Mouse (Mus musculus): ENCODE results near the gene Cenpv. TPM values are rescaled to one million over a fixed set of nuclear protein-coding genes. Genes with fewer than 3 reads are reported as not detected.

Gene Cenpv
- total and polyA plus RNA-seq, 3 experiments: 24.4 to 107 (median 33.6) TPM

DNA sequence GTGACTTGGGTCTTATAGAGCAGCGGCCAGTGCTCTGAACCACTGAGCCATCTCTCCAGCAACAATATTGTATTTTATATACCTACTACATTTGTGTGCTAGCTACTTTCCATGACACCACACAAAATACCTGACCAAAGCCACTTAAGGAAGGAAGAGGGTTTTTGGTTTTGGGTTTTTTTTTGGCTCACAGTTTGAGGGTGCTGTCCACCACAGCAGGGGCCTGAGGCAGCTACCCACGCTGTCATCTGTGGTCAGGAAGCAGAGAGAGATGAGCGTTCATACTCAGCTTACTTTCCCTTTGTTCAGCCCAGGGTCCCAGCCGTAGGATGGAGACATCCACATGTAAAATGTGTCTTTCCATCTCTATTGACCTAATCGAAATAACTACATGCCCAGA is 48.0 kb upstream of the Cenpv start:
- H3K9me3 ChIP-seq (replicated peaks; ENCODE audit: low read length): no peaks in the 10 kb centered on the region
- no peak overlapping the region for H3K27ac ChIP-seq (ENCODE audit: insufficient read depth, low read depth)
- dilution Hi-C loops (cut with MboI; ENCODE audit: extremely low pct_ligation_motif_present, extremely low pct_unique_long_range_greater_than_20kb, low sequenced_read_pairs): no loop called here
- H3K4me2 ChIP-seq (ENCODE audit: insufficient read depth, low read depth, poor library complexity, severe bottlenecking): no peak overlapping the region
- H3K4me1 ChIP-seq (ENCODE audit: control insufficient read depth in 1 of 2, insufficient read depth in 2 of 2): peaks cover 5 to 14% of the 10 kb centered on the region in 2 experiments; a peak in 3 of 4 replicates
- TF ChIP-seq RAD21 (IDR thresholded peaks at IDR 0.05; ENCODE audit: low read depth, low read length): no peak
- TF ChIP-seq MAFK (IDR thresholded peaks at IDR 0.05; ENCODE audit: insufficient replicate concordance, low read length): no peak
- no peak for TF ChIP-seq CHD1 (IDR thresholded peaks at IDR 0.05; ENCODE audit: low read depth, low read length)
- no peak for TF ChIP-seq BHLHE40 (IDR thresholded peaks at IDR 0.05; ENCODE audit: low read depth, low read length)
- TF ChIP-seq E2F4 (IDR thresholded peaks at IDR 0.05; ENCODE audit: insufficient replicate concordance, low read depth, low read length): no peak
- no peak for TF ChIP-seq UBTF (IDR thresholded peaks at IDR 0.05; ENCODE audit: low read depth, low read length)
- TF ChIP-seq RCOR1 (conservative IDR thresholded peaks at IDR 0.05; ENCODE audit: low read depth, low read length): no peak
- no peak for TF ChIP-seq POLR2AphosphoS2 (IDR thresholded peaks at IDR 0.05; ENCODE audit: low read depth, low read length)
- no peak for TF ChIP-seq SIN3A (IDR thresholded peaks at IDR 0.05; ENCODE audit: low read length)
- TF ChIP-seq NELFE (IDR thresholded peaks at IDR 0.05; ENCODE audit: low read depth, low read length): no peak
- no peak for TF ChIP-seq MAZ (IDR thresholded peaks at IDR 0.05; ENCODE audit: low read depth, low read length)
- TF ChIP-seq MYC (IDR thresholded peaks at IDR 0.05; ENCODE audit: low read depth, low read length): no peak
- TF ChIP-seq EP300 (IDR thresholded peaks at IDR 0.05; ENCODE audit: low read length): no peak
- no peak for TF ChIP-seq JUND (conservative IDR thresholded peaks at IDR 0.05; ENCODE audit: low read depth, low read length)
- TF ChIP-seq PAX5 (IDR thresholded peaks at IDR 0.05; ENCODE audit: low read length): no peak
- no peak for TF ChIP-seq ZC3H11A (IDR thresholded peaks at IDR 0.05; ENCODE audit: low read depth, low read length)
- no peak for TF ChIP-seq ETS1 (conservative IDR thresholded peaks at IDR 0.05; ENCODE audit: low read depth, low read length)
- H3K27me3 ChIP-seq (replicated peaks): no peaks in the 10 kb centered on the region
- H3K79me2 ChIP-seq (replicated peaks; ENCODE audit: control insufficient read depth, extremely low read depth, insufficient read depth, poor library complexity, severe bottlenecking): no peaks in the 10 kb centered on the region
- H3K36me3 ChIP-seq (replicated peaks in 1 of 2; ENCODE audit: control insufficient read depth in 1 of 2, insufficient read depth in 1 of 2, low read length in 1 of 2): peaks cover 68 to 93% of the 10 kb centered on the region in 2 experiments
- in situ Hi-C loops (cut with MboI; ENCODE audit: low pct_ligation_motif_present, low pct_unique_long_range_greater_than_20kb, low sequenced_read_pairs): no loop called here
- no peak overlapping the region for H3K4me3 ChIP-seq (replicated peaks in 1 of 3; ENCODE audit: low read depth in 2 of 3, low read length in 2 of 3, poor library complexity in 1 of 3)
- no peak for DNase-seq (ENCODE audit: extremely low read depth)
- no peak overlapping the region for H3K9ac ChIP-seq (ENCODE audit: insufficient read depth, low read depth)

DNA sequence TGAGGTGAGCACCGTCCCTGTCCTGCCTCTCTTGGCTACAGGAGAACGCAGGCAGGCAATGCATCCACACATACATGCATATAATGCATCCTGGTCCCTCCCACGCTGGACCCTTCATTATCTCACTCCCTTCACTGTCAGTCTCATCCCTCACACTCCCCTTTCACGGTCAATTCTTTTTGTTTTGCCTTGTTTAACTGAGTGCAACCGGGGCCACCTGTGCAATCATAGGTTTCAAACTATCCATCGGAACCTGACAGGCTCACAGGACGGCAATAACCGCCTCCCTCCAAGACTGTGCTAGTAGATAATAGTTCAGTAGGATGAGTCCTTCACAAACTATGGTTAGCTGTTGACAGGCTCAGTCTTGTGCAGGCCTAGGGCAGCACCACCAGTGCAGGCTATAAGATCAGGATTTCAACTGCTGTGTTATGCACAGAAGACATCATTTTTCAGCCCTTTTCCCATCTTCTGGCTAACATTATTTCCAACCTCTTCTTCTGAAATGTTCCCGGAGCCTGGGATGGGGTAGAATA is 45.7 kb upstream of the Cenpv start:
- in situ Hi-C loops (cut with MboI; ENCODE audit: low pct_ligation_motif_present, low pct_unique_long_range_greater_than_20kb, low sequenced_read_pairs): no loop called here
- H3K27me3 ChIP-seq (replicated peaks): no peaks in the 10 kb centered on the region
- H3K27ac ChIP-seq (ENCODE audit: insufficient read depth, low read depth): no peak overlapping the region
- TF ChIP-seq PAX5 (IDR thresholded peaks at IDR 0.05; ENCODE audit: low read length) (no peak), TCF12 (IDR thresholded peaks at IDR 0.05; ENCODE audit: low read depth, low read length) (no peak)
- H3K4me3 ChIP-seq (replicated peaks in 1 of 3; ENCODE audit: low read depth in 2 of 3, low read length in 2 of 3, poor library complexity in 1 of 3): no peak overlapping the region
- H3K9me3 ChIP-seq (replicated peaks; ENCODE audit: low read length): no peaks in the 10 kb centered on the region
- no peak for DNase-seq (ENCODE audit: extremely low read depth)
- H3K36me3 ChIP-seq (replicated peaks in 1 of 2; ENCODE audit: control insufficient read depth in 1 of 2, insufficient read depth in 1 of 2, low read length in 1 of 2): peaks cover 59 to 91% of the 10 kb centered on the region in 2 experiments
- dilution Hi-C loops (cut with MboI; ENCODE audit: extremely low pct_ligation_motif_present, extremely low pct_unique_long_range_greater_than_20kb, low sequenced_read_pairs): no loop called here
- H3K4me2 ChIP-seq (ENCODE audit: insufficient read depth, low read depth, poor library complexity, severe bottlenecking): no peak overlapping the region
- no peak overlapping the region for H3K9ac ChIP-seq (ENCODE audit: insufficient read depth, low read depth)
- no peaks in the 10 kb centered on the region for H3K79me2 ChIP-seq (replicated peaks; ENCODE audit: control insufficient read depth, extremely low read depth, insufficient read depth, poor library complexity, severe bottlenecking)
- H3K4me1 ChIP-seq (ENCODE audit: control insufficient read depth in 1 of 2, insufficient read depth in 2 of 2): peaks cover 5 to 12% of the 10 kb centered on the region in 2 experiments; a peak in 3 of 4 replicates

All from CH12.LX (cell line).